Mouse (Mus musculus) c-Kit-positive CD71-positive TER-119-positive erythroid progenitor cells, embryonic 14.5 days (primary cell): Measurements from ENCODE around the gene Ccr3.
"Not testable (repeated sequence)": the region's sequence is repeated elsewhere in the genome, so short reads cannot be mapped to it uniquely, and the experiment has no call there.

Experiments
- DNase-seq: peaks from one replicate; pipeline ENCODE4 v3.0.0-alpha.2; 2013; ENCODE audit warnings: low spot score

Gene Ccr3

DNA sequence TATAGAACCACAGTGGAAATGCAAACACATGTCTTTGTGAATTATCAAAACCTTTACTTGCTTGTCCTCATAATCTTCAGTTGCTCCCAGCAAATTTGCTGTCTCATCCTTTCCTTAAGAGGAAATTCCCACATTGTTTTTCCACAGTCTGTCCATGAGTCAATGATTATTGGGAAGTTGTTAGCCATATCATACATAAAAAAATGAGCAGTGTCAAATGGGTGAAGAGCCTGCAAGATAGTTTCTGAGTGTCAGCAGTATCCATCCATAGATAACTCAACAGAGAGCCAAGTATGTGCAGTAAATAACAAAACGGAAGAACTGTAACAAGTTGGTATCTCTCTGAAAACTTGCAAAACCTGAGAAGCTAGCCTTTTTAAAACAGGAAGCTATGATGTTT, at the start of gene Ccr3:
Ccr3 (plus strand) TSS at position 301 of the 400 bp plus-strand sequence.
- no peak for DNase-seq

DNA sequence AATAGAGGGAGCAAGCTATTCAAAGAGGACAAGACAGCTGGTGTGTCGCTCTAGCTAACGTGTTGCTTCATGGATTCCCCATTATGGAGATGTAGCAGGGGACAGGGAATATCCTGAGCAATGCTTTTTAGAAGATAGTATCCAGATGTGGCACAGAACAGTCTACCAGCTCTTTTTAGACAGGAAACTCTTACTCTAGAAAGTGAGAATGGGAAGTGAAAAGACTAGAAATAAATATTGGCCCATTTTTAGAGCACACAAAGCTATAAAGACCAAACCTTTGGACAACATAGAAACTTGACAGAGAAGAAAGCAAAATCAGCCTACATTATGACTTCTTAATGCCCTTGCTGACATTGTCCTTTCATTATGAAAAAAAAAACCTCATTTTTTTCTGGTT, 46.1 kb upstream of the Ccr3 start:
- no peak for DNase-seq

DNA sequence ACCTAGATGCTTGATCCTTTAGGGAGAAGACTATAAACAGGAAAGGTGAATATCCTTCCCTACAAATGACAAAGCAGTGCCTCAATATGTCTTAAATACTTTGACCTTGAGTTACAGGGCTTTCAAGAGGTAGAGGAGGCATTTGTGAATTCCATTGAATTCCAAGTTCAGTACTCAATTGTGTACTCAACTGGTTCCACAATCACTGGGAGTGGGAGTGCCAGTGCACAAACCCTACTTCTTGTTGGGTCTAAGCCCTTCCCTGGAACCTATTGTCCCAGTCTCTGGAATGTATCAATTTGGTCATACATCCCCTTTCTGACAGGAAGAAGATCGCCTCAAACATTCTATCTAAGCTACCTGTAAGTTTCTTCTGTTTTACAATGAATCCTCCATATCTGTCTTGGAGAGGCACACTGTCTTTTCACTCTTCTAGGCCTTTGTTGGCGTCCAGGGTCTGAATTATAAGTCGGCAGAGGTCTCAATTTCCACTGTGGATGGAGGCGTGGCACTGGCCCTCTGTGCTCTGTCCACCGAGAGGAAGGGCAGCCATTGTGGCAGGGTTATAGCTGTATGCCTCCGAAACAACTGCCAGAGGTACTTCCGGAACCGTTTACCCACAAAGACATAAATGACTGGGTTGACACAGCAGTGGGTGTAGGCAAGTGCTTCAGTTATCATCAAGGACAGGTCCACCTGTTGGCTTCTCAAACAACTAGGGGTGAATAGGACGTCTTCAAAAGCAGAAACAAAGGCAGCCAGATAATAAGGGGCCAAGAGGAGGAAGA, 44.7 kb upstream of the Ccr3 start:
- DNase-seq = no peak

DNA sequence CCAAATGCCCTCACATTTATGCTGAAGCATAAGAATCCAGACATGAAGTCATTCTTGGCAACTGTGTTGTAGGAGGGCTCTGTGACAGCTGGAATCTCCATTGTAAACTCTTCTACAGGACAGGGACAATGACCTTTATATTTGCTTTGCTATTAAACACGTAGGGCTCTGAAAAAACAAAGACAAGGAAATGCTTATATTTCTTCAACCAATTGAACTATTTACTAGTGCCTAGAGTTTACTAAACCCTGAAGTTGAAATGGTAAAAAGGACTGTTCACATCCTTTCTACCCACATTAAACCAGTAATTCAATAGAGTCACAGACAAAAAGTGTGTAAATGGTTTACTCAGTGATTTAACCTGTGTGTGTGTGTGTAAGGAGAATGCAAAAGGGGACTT, 43.5 kb upstream of the Ccr3 start, which contains the start of gene Ccr1l1:
Ccr1l1 (minus strand) TSS at position 101 of the 400 bp plus-strand sequence.
- no peak for DNase-seq

DNA sequence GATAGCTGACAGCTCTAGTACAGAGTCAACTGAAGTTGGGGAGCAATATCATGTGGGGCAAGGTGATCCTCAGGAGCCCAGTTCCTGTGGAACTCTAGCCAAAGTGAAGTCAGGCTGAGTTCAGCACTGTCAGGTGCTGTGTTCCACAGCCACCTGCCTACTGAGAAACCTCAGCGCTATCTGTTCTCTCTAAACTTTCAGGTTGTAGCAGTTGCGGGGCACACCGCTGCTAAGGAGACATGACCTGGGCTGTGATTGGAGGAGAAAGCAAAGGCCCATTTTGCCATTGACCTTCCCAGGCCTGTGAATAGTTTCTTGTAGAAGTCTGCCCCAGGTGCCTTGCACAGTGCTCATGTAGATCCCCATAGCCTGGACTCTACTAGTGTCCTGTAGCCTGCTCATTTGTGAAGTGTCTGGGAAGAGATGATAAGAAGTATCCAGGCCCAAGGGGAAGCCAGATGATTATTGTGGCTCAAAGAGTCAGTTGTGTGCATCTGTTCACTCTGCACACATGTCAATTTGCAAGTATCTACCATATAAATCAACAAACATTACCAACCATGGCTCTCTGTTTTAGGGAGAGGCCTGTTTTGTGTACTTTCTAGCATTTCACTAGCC, 40.8 kb upstream of the Ccr3 start:
- not testable (repeated sequence) for DNase-seq

DNA sequence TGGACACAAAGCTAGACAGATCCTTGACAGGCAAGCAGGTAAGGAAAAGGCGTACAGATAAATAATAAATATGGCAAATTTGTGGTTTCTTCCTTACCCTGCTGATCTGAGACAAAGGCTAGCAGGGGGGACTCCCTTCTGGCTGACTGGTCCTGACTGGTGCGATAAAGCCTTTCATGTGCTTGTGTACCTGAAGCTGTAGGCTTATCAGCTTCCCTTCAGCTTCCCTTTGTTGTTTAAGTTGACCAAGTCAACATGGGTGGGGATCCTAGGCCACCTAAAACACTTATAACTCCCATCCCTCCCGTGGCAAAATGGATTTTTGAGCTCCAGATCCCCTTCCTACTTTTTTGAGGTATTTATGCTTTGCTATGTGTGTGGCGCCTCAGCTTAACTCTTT, 39.9 kb upstream of the Ccr3 start:
- DNase-seq = no peak

DNA sequence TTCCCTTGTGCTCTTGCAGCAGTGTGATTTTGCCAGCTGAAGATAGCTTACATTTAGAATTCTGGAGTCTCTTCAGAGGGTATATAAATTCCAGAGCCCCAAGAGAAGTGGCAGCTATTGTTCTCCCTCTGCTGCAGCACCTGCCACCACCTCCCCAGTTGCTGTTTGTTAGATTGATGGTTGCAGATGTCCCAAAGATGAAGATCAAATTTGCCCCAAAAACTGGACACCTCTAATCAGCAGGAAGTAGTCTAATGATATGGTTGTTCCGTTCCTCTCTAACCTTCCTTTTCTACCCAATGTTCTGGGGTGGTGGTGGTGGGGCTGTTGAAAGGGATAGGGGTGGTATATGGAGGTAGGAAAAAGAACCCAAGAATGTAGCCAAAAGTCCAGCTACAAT, 39.1 kb upstream of the Ccr3 start:
- no peak for DNase-seq

DNA sequence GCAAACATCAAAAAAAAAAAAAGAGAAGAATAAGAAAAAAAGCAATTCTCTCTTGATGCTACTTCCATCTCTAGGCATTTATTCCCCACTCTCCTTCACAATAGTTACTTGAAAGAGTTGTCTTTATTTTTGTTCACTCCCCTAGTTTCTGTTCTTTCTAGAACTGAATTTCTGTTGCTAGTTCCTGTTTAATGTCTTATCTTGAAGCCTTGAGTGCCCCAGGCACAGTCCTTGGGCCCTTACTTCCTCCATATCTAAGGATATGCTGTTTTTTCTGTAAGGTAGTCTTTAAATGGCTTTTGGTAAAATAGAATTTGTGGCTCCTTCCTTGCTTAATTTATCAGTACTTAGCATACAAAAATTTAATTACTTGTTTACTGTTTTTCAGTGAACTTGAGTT, 36.8 kb upstream of the Ccr3 start:
- no peak for DNase-seq

DNA sequence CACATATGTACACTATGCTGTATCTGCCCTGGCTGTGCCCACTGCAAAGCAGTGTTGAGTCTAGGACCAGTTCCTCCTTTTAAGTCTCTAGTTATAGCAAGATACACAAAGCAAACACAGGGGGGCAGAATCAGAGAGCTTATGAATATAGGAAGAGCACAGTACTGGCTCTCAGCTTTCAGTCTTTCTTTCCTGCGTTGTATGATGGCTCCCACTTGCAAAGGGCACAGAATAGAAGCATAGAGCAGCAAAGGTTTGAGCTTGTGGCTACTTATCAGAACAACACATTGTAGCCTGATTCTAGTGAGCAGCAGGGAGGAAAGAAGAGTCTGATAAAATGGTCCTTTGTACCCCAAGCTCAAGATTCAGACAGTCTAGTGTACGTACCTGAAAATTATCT, 35.6 kb upstream of the Ccr3 start:
- no peak for DNase-seq

DNA sequence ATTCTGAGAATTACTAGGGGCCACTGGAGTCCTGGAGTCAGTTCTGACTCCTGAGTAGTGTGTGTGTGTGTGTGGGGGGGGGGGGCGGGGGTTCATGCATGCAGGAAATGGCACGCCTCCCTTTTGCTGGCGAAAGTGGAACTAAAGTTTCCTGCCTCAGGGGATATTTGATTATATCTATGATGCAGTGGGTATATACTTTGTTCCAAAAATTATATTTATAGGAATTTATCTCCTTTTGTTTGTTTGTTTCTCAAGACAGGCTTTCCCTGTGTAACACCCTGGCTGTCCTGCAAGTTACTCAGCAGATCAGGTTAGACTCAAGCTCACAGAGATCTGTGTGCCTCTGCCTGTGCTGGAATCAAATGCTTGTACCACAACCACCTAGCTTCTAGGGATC, 32.1 kb upstream of the Ccr3 start:
- no peak for DNase-seq

DNA sequence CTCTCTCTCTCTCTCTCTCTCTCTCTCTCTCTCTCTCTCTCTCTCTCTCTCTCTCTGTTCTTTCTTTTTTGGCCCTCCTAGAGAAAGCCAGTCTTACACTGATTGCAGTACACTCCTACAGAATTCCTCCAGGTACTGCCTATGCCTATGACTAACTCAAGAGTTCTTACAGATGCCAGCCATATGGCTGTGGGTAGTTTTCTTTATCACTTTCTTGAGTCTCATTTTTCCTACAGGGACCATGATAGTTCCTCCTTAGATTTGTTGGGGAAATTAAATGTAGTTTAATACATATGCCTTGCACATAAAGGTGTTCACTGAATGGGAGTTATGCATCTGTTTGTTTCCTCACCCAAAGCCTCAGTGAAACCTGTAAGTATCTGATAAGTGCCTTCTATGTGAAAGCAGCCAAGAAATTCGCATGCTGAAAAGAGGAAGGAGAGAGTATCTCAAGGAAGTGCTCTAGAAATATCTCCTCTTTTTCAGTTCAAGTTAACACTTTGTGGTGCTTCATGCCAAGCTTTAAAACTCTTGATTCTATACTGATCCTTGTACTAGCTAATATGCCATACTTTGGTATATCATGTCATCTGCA, 30.4 kb upstream of the Ccr3 start:
- no peak for DNase-seq

DNA sequence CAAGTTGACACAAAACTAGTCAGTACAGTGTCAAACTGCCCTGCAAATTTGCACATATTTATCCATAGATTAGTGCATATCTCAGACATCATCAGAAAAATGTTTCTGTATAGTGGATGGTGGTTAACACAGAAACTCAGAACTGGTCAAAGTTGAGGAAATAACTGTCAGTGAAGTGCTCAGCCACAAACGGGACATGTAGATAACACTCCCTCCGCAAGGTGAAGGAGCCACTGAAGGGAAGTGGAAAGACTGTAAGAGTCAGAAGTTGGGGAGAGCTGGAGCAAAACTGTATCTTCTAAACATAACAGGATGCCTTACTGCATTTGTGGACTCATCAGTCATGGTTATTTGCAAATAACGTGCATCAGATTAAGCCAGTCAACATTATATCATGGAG, 24.1 kb upstream of the Ccr3 start:
- DNase-seq = no peak

DNA sequence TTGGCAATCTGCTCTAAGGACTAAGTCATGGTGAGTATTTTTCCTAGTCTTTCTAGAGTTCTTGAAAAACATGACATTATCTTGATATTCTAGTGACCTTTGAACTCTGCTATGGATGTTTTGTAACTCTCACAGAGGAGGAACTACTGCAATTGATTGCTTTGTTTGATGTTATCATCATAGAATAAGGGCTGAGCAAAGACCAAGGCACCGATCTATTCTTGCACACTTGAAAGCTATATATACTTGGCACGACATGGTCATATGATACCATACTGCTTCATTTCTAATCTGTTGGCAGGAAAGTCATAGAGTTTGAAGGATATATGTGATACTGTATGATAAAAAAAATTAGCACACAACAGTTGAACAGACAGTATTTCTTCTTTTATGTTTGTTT, 22.0 kb upstream of the Ccr3 start:
- DNase-seq = no peak

DNA sequence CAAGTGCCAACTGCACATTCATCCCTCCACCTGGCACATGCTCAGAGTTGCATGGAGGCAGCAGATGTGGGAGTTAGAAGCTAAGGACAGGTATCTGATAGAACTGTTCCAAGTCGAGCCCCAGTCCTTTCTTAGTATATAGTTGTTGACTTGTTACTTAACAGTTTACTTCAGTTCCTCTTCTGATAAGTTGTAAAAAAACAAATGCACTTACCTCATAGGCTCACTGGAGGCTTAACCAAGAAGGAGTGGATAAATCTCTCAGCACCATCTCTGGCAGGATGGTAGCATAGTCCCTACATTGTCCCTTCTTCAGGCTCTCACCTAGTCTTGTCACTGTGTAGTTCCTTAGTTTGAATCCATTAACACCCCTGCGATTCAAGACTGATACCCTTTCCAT, 9.1 kb upstream of the Ccr3 start:
- no peak for DNase-seq

DNA sequence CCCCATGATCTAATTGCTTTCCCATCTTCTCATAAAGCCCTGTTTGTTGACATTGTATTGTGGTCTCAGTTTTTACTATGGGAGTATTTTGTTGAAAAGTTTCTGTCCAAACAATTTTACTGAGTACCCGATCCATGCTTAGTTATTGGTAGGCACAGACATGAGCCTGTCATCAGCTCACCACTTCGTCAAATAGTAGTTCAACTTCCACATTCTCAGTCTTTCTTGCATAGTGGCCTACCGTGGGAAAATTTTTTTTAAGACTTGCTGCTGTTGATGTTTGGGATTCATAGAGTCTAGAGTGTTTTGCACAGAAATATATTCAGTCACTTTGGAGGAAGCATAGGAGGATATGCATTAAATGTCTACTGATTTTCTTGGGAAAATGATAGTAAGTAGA, 8.5 kb upstream of the Ccr3 start:
- DNase-seq = no peak

DNA sequence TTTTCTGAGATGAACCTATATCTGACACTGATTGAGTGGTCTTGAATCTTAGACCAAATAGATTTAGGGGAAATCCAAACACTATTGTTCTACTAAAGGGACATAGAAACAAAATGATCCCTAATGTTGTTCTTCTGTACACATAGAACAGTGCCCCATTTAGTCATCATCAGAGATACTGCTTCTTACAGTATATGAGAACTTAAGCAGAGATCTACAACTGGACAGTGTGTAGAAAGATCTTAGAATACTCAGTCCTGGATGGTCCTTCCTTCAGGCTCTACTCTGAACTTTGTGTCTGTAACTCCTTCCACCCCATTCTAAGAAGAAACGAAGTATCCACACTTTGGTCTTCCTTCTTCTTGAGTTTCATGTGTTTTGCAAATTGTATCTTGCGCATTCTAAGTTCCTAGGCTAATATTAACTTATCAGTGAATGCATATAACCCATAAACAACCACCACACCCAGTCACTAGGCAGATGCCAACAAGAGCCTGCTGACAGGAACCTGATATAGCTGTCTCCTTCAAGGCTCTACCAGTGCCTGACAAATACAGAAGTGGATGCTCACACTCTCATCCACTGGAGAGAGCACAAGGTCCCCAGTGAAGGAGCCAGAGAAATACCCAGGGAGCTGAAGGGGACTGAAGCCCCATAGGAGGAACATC, 6.7 kb upstream of the Ccr3 start:
- DNase-seq = no peak

DNA sequence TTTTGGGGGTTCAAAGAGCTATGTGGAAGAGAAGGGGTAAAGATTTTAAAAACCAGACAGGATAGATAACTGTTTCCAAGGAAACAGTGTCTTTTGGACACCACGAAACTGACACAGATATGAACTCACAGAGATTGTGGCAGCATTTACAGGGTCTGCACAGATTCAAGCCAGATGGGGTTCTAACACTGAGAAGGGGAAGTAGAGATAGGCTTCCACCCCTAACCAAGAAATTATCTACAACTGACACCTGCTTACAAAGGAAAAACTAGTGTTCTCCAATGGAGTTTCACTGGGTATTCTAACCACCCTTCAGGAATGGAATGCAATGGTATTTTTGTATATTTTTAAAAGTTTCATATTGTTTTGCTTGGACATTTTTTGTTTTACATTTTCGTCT, 5.7 kb upstream of the Ccr3 start:
- DNase-seq = no peak

DNA sequence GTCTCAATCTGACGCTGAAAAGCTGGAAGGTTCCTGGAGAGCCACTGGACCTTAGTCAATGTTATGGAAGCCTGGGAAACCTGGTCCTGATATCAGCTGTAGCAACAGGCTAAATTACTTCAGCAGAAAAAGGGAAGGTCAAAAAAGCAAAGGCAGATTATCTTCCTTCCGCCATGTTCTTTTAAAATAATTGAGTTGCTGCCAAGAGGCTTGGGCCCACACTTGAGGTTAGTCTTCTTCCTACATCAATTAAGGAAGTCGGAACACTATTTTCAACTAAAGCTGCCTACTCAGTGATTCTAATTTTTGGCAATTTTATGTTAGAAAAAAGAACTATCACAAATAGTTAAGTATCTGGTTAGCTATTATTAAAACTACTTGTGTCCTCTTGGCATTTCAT, 1.9 kb upstream of the Ccr3 start:
- no peak for DNase-seq

DNA sequence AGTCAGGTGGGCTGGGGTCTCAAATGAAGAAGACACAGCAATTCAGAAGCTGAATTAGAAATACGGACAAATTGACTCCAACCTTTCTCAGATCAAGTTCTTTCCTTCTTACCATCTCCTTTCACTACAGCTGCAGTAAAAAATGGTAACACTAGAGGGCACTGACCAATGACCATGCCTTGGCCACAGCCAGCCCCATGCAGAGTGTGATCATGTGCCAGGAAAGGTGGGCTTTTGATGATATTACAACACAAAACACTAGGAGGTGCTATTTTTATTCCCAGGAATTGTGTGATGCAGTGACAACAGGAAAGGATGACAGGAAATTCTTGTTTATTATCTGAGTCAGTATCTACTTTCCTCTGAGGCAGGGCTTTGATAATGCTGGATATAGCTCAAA, 11.6 kb downstream of the Ccr3 start:
- DNase-seq = peak; percentile 43

DNA sequence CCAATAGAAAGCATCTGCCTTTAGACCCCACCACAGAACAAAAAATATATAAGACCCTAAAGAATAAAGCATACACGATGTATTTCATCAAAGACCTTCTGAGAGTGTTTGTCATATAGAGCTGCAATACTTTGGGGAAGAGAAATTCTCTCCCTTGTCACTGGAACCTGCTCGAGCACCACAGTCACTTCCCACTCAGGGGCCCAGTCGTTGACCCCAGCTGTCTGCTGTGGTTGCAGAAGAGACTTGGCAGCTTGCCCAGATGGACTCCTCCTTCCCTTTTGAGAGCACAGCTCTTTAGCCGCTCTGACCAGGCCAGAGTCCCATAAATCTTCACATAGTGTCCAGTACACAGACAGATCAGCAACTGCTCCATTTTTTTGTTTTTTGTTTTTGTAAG, 15.9 kb downstream of the Ccr3 start:
- no peak for DNase-seq

DNA sequence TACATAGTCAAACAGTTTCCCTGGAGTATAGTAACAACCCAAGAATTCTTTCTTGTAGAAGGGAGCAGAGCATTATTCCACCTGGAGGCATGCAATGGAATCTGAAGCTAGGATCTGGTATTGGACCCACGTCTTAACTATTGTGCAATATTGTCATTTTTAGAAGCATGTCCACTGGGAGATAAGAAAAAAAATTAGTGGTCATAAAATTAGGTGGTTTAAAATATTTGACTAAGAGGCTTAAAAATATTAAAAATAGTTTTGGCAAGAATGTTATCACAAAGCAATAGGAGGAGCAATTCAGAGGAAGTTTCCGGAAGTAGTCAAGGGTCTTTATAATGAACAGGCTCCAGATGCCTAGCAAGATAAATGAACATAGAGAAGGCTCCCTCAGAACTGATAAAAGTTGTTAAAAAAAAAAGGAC, 16.4 kb downstream of the Ccr3 start:
- DNase-seq = peak; percentile 33

DNA sequence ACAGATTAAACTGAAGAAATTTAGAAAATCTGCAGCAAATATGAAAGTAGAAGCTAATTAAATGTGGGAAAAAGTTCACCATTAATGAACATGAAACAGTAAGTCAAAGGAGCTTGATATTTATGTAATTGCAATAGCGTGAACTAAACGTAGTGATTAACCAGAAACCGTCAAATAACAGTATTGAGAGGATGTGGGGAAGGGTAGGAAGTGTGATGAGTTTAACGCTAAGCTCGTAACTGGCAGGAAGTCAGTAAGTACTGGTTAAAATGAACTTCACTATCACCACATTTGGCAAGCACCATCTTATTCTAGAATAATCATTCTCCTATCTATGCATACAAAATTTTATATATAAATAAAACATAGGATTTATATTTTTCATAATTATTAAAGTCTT, 17.2 kb downstream of the Ccr3 start:
- DNase-seq = no peak

DNA sequence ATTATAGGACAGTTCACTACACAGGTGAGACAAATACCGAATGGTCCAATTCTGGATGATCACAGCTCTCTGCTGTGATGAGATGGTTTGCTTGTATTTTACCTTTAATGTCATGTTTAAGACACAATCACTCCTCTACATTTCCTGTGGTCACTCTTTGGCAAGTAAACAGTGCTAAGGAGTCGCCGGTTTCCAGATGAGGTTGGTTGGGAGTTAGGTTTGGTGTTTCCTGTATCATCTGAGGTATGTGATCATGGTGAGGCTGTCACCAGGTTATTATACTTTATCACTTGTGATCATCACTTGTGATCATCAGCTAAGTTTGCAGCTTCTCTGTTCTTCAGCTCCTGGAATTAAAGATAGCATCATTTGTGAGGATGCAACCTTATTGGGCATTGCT, 19.2 kb downstream of the Ccr3 start:
- DNase-seq = no peak
